Mouse (Mus musculus) C2C12 (cell line): ENCODE results near the gene Eif4e1b. TPM values are rescaled to one million over a fixed set of nuclear protein-coding genes. Genes with fewer than 3 reads are reported as not detected.

Source experiments
- H3K27me3 ChIP-seq: one replicate; pipeline ENCODE4 v1.6.1; 2011; ENCODE audit not compliant: control insufficient read depth, insufficient read depth, insufficient read length
- H3K36me3 ChIP-seq: one replicate; pipeline ENCODE4 v1.6.1; 2011; ENCODE audit not compliant: control insufficient read depth, insufficient read depth
- H3K4me3 ChIP-seq: one replicate; pipeline ENCODE4 v1.5.1; 2011; ENCODE audit warnings: mild to moderate bottlenecking, control low read depth; ENCODE audit not compliant: poor library complexity, insufficient read depth, severe bottlenecking
- H3K79me2 ChIP-seq: one replicate; pipeline ENCODE4 v1.6.1; 2011; ENCODE audit not compliant: control insufficient read depth, insufficient read depth
- H3K79me3 ChIP-seq: one replicate; pipeline ENCODE4 v1.6.1; 2011; ENCODE audit warnings: low read depth, control low read depth
- H3ac ChIP-seq: one replicate; pipeline ENCODE3; 2011; ENCODE audit warnings: low read depth; ENCODE audit not compliant: control insufficient read depth, insufficient read length
- CEBPB ChIP-seq: IDR thresholded peaks from one replicate; pipeline ENCODE4 v1.6.1; 2011; ENCODE audit warnings: low read depth, mild to moderate bottlenecking, control low read depth, moderate library complexity
- CTCF ChIP-seq: IDR thresholded peaks from one replicate; pipeline ENCODE4 v1.5.1; 2011; ENCODE audit not compliant: control insufficient read depth, insufficient read depth, insufficient read length
- FOSL1 ChIP-seq: IDR thresholded peaks from one replicate; pipeline ENCODE4 v1.8.0; 2011; ENCODE audit warnings: mild to moderate bottlenecking, low read length; ENCODE audit not compliant: poor library complexity, insufficient read depth, severe bottlenecking
- MAX ChIP-seq: IDR thresholded peaks from one replicate; pipeline ENCODE4 v1.6.1; 2011; ENCODE audit warnings: mild to moderate bottlenecking, control low read depth
- MYOD1 ChIP-seq: IDR thresholded peaks from one replicate; pipeline ENCODE4 v1.6.1; 2011; ENCODE audit warnings: low read depth; ENCODE audit not compliant: control insufficient read depth, insufficient read length
- MYOG ChIP-seq: IDR thresholded peaks from one replicate; pipeline ENCODE4 v1.6.1; 2011; ENCODE audit not compliant: control insufficient read depth, insufficient read length; ENCODE audit errors: extremely low read depth
- USF1 ChIP-seq: IDR thresholded peaks from one replicate; pipeline ENCODE4 v1.6.1; 2011; ENCODE audit warnings: low read depth, mild to moderate bottlenecking, control low read depth, moderate library complexity
- polyA plus RNA-seq: library from polyadenylated mRNA; unstranded; fragments of >200 nt; fragmentation: generic; extraction: Trizol; gene quantifications from one replicate; pipeline ENCODE4 v1.2.1, GENCODE M21; 2012; ENCODE audit warnings: missing spikeins

The Eif4e1b gene
- polyA plus RNA-seq, 1 experiment, result not detected

- Histone ChIP-seq H3K36me3 (no peaks in the 10 kb centered on the region), H3K27me3 (peaks cover 6% of the 10 kb centered on the region), H3K79me2 (no peaks in the 10 kb centered on the region), H3K4me3 (no peak overlapping the region), H3K79me3 (no peaks in the 10 kb centered on the region), H3ac (no peak overlapping the region)
- TF ChIP-seq MYOG, result no peak
- no peak for TF ChIP-seq FOSL1
- no peak for TF ChIP-seq MAX
- no peak for TF ChIP-seq USF1
- TF ChIP-seq CTCF, result no peak
- no peak for TF ChIP-seq CEBPB
Measured at GRCm38 (mm10) chr13:54753733-54754132, 30.1 kb upstream of the Eif4e1b start.

GRCm38 (mm10) chr13:54754169-54755080 is 29.4 kb upstream of the Eif4e1b start:
- Histone ChIP-seq H3K36me3 (no peaks in the 10 kb centered on the region), H3K27me3 (peaks cover 9% of the 10 kb centered on the region)

GRCm38 (mm10) chr13:54755201-54755830 is 28.5 kb upstream of the Eif4e1b start:
- Histone ChIP-seq H3K27me3 (peaks cover 12% of the 10 kb centered on the region), H3K79me2 (no peaks in the 10 kb centered on the region), H3K79me3 (no peaks in the 10 kb centered on the region), H3K4me3 (no peak overlapping the region), H3ac (no peak overlapping the region), H3K36me3 (no peaks in the 10 kb centered on the region)
- TF ChIP-seq MAX, result no peak
- no peak for TF ChIP-seq MYOG
- TF ChIP-seq USF1, result no peak
- TF ChIP-seq MYOD1, result no peak
- no peak for TF ChIP-seq CTCF
- no peak for TF ChIP-seq CEBPB
- no peak for TF ChIP-seq FOSL1

More at GRCm38 (mm10) chr13:54754169-54755080, 29.4 kb upstream of the Eif4e1b start:
- no peaks in the 10 kb centered on the region for H3K79me2 ChIP-seq
- TF ChIP-seq CEBPB (no peak), MYOD1 (peak; percentile 86), FOSL1 (peak; percentile 43)
- H3K4me3 ChIP-seq, result no peak overlapping the region
- H3K79me3 ChIP-seq, result no peaks in the 10 kb centered on the region
- no peak overlapping the region for H3ac ChIP-seq

GRCm38 (mm10) chr13:54756156-54756712 is 27.6 kb upstream of the Eif4e1b start:
- Histone ChIP-seq H3K4me3 (no peak overlapping the region), H3ac (no peak overlapping the region), H3K36me3 (no peaks in the 10 kb centered on the region), H3K79me2 (no peaks in the 10 kb centered on the region), H3K79me3 (no peaks in the 10 kb centered on the region), H3K27me3 (peaks cover 21% of the 10 kb centered on the region)
- TF ChIP-seq FOSL1, result no peak
- TF ChIP-seq MAX, result no peak
- TF ChIP-seq CTCF, result no peak
- no peak for TF ChIP-seq MYOG

GRCm38 (mm10) chr13:54757093-54757830 is 26.5 kb upstream of the Eif4e1b start:
- H3K79me2 ChIP-seq, result no peaks in the 10 kb centered on the region
- TF ChIP-seq FOSL1, result no peak
- peak; percentile 39 for TF ChIP-seq MYOD1
- peaks cover 31% of the 10 kb centered on the region for H3K27me3 ChIP-seq
- no peaks in the 10 kb centered on the region for H3K36me3 ChIP-seq
- H3ac ChIP-seq, result no peak overlapping the region
- no peak overlapping the region for H3K4me3 ChIP-seq
- H3K79me3 ChIP-seq, result no peaks in the 10 kb centered on the region
